Mouse (Mus musculus): ENCODE data around the gene Tpr.

Tpr gene

GRCm38 (mm10) chr1:150392638-150393487 lies at the start of gene Tpr, which contains the start of gene Odr4:
Gene Tpr (plus strand): TSS chr1:150392838.
Gene Odr4 (minus strand): TSS chr1:150393080.
- DNase-seq (ENCODE audit: low spot score) = peak; percentile 98

GRCm38 (mm10) chr1:150360864-150361263 lies 31.8 kb upstream of the Tpr start:
- no peak for DNase-seq (ENCODE audit: low spot score)

GRCm38 (mm10) chr1:150372895-150373294 lies 19.7 kb upstream of the Tpr start:
- no peak for DNase-seq (ENCODE audit: low spot score)

- DNase-seq (ENCODE audit: low spot score) = no peak
Observed at GRCm38 (mm10) chr1:150374247-150374646, 18.4 kb upstream of the Tpr start.

- no peak for DNase-seq (ENCODE audit: low spot score)
Observed at GRCm38 (mm10) chr1:150384138-150384537, 8.5 kb upstream of the Tpr start.

- no peak for DNase-seq (ENCODE audit: low spot score)
Observed at GRCm38 (mm10) chr1:150387572-150387971, 5.1 kb upstream of the Tpr start.

- DNase-seq (ENCODE audit: low spot score) = no peak
Observed at GRCm38 (mm10) chr1:150389390-150390129, 3.1 kb upstream of the Tpr start.

GRCm38 (mm10) chr1:150391931-150392637 lies 554 bp upstream of the Tpr start:
- DNase-seq (ENCODE audit: low spot score) = no peak

GRCm38 (mm10) chr1:150393488-150393852 lies 832 bp downstream of the Tpr start:
- peak; percentile 8 for DNase-seq (ENCODE audit: low spot score)

- DNase-seq (ENCODE audit: low spot score) = no peak
Observed at GRCm38 (mm10) chr1:150396001-150396400, 3.4 kb downstream of the Tpr start.

- DNase-seq (ENCODE audit: low spot score) = no peak
Observed at GRCm38 (mm10) chr1:150403914-150404313, 11.3 kb downstream of the Tpr start.

- no peak for DNase-seq (ENCODE audit: low spot score)
Observed at GRCm38 (mm10) chr1:150404555-150404954, 11.9 kb downstream of the Tpr start.

- no peak for DNase-seq (ENCODE audit: low spot score)
Observed at GRCm38 (mm10) chr1:150407285-150407684, 14.6 kb downstream of the Tpr start.

- no peak for DNase-seq (ENCODE audit: low spot score)
Observed at GRCm38 (mm10) chr1:150409996-150410395, 17.4 kb downstream of the Tpr start.

- no peak for DNase-seq (ENCODE audit: low spot score)
Observed at GRCm38 (mm10) chr1:150416006-150416405, 23.4 kb downstream of the Tpr start.

- DNase-seq (ENCODE audit: low spot score) = no peak
Observed at GRCm38 (mm10) chr1:150418426-150418825, 25.8 kb downstream of the Tpr start.

- DNase-seq (ENCODE audit: low spot score) = no peak
Observed at GRCm38 (mm10) chr1:150425665-150426064, 33.0 kb downstream of the Tpr start.

GRCm38 (mm10) chr1:150426216-150426615 lies 33.6 kb downstream of the Tpr start:
- no peak for DNase-seq (ENCODE audit: low spot score)

GRCm38 (mm10) chr1:150438641-150439040 lies 46.0 kb downstream of the Tpr start:
- DNase-seq (ENCODE audit: low spot score) = no peak

- no peak for DNase-seq (ENCODE audit: low spot score)
Observed at GRCm38 (mm10) chr1:150441731-150442130, 49.1 kb downstream of the Tpr start.

GRCm38 (mm10) chr1:150458977-150459376 lies 66.3 kb downstream of the Tpr start:
- DNase-seq (ENCODE audit: low spot score) = no peak

GRCm38 (mm10) chr1:150459599-150459998 lies 67.0 kb downstream of the Tpr start:
- no peak for DNase-seq (ENCODE audit: low spot score)

- no peak for DNase-seq (ENCODE audit: low spot score)
Observed at GRCm38 (mm10) chr1:150460595-150460994, 68.0 kb downstream of the Tpr start.
